Mouse (Mus musculus): Measurements from ENCODE around the gene Arl6. TPM values are rescaled to one million over a fixed set of nuclear protein-coding genes. Genes with fewer than 3 reads are reported as not detected.
A peak's percentile ranks its signal among the peaks of the same experiment; 100 is the strongest.

Gene Arl6
- polyA plus RNA-seq, 1 experiment = 20.7 TPM

- TF ChIP-seq CTCF (IDR thresholded peaks at IDR 0.05; ENCODE audit: borderline replicate concordance, extremely low read depth, insufficient read depth, insufficient read length) (no peak), POLR2A (IDR thresholded peaks at IDR 0.05; ENCODE audit: borderline replicate concordance, extremely low read depth, insufficient read depth, insufficient read length, poor library complexity, severe bottlenecking) (no peak)
These were observed 52.9 kb downstream of the Arl6 start for GRCm38 (mm10) chr16:59586276-59586675.

GRCm38 (mm10) chr16:59585706-59586244 is 53.4 kb downstream of the Arl6 start:
- no peak for DNase-seq (ENCODE audit: low read depth)
- TF ChIP-seq CTCF (IDR thresholded peaks at IDR 0.05; ENCODE audit: borderline replicate concordance, extremely low read depth, insufficient read depth, insufficient read length) = no peak
- no peak for TF ChIP-seq POLR2A (IDR thresholded peaks at IDR 0.05; ENCODE audit: borderline replicate concordance, extremely low read depth, insufficient read depth, insufficient read length, poor library complexity, severe bottlenecking)

More at GRCm38 (mm10) chr16:59586276-59586675, 52.9 kb downstream of the Arl6 start:
- no peak for DNase-seq (ENCODE audit: low read depth)

- no peak for DNase-seq (ENCODE audit: low read depth)
- TF ChIP-seq CTCF (IDR thresholded peaks at IDR 0.05; ENCODE audit: borderline replicate concordance, extremely low read depth, insufficient read depth, insufficient read length) (no peak), POLR2A (IDR thresholded peaks at IDR 0.05; ENCODE audit: borderline replicate concordance, extremely low read depth, insufficient read depth, insufficient read length, poor library complexity, severe bottlenecking) (no peak)
These were observed 55.7 kb downstream of the Arl6 start for GRCm38 (mm10) chr16:59583515-59583914.

GRCm38 (mm10) chr16:59579237-59579636 is 60.0 kb downstream of the Arl6 start:
- TF ChIP-seq POLR2A (IDR thresholded peaks at IDR 0.05; ENCODE audit: borderline replicate concordance, extremely low read depth, insufficient read depth, insufficient read length, poor library complexity, severe bottlenecking) (no peak), CTCF (IDR thresholded peaks at IDR 0.05; ENCODE audit: borderline replicate concordance, extremely low read depth, insufficient read depth, insufficient read length) (no peak)
- no peak for DNase-seq (ENCODE audit: low read depth)

- no peak for DNase-seq (ENCODE audit: low read depth)
- no peak for TF ChIP-seq POLR2A (IDR thresholded peaks at IDR 0.05; ENCODE audit: borderline replicate concordance, extremely low read depth, insufficient read depth, insufficient read length, poor library complexity, severe bottlenecking)
- TF ChIP-seq CTCF (IDR thresholded peaks at IDR 0.05; ENCODE audit: borderline replicate concordance, extremely low read depth, insufficient read depth, insufficient read length) = no peak
These were observed 65.2 kb downstream of the Arl6 start for GRCm38 (mm10) chr16:59573961-59574360.

- DNase-seq (ENCODE audit: low read depth) = no peak
- TF ChIP-seq CTCF (IDR thresholded peaks at IDR 0.05; ENCODE audit: borderline replicate concordance, extremely low read depth, insufficient read depth, insufficient read length) = no peak
- TF ChIP-seq POLR2A (IDR thresholded peaks at IDR 0.05; ENCODE audit: borderline replicate concordance, extremely low read depth, insufficient read depth, insufficient read length, poor library complexity, severe bottlenecking) = no peak
These were observed 66.5 kb downstream of the Arl6 start for GRCm38 (mm10) chr16:59572685-59573084.

- DNase-seq (ENCODE audit: low read depth) = no peak
- TF ChIP-seq POLR2A (IDR thresholded peaks at IDR 0.05; ENCODE audit: borderline replicate concordance, extremely low read depth, insufficient read depth, insufficient read length, poor library complexity, severe bottlenecking) (no peak), CTCF (IDR thresholded peaks at IDR 0.05; ENCODE audit: borderline replicate concordance, extremely low read depth, insufficient read depth, insufficient read length) (no peak)
These were observed 68.4 kb downstream of the Arl6 start for GRCm38 (mm10) chr16:59570807-59571206.

GRCm38 (mm10) chr16:59569837-59570236 is 69.4 kb downstream of the Arl6 start:
- TF ChIP-seq POLR2A (IDR thresholded peaks at IDR 0.05; ENCODE audit: borderline replicate concordance, extremely low read depth, insufficient read depth, insufficient read length, poor library complexity, severe bottlenecking) (no peak), CTCF (IDR thresholded peaks at IDR 0.05; ENCODE audit: borderline replicate concordance, extremely low read depth, insufficient read depth, insufficient read length) (no peak)
- DNase-seq (ENCODE audit: low read depth) = peak; percentile 14

- no peak for TF ChIP-seq CTCF (IDR thresholded peaks at IDR 0.05; ENCODE audit: borderline replicate concordance, extremely low read depth, insufficient read depth, insufficient read length)
- TF ChIP-seq POLR2A (IDR thresholded peaks at IDR 0.05; ENCODE audit: borderline replicate concordance, extremely low read depth, insufficient read depth, insufficient read length, poor library complexity, severe bottlenecking) = no peak
- DNase-seq (ENCODE audit: low read depth) = no peak
These were observed 71.3 kb downstream of the Arl6 start for GRCm38 (mm10) chr16:59567721-59568381.

GRCm38 (mm10) chr16:59566437-59566836 is 72.8 kb downstream of the Arl6 start:
- TF ChIP-seq POLR2A (IDR thresholded peaks at IDR 0.05; ENCODE audit: borderline replicate concordance, extremely low read depth, insufficient read depth, insufficient read length, poor library complexity, severe bottlenecking) (no peak), CTCF (IDR thresholded peaks at IDR 0.05; ENCODE audit: borderline replicate concordance, extremely low read depth, insufficient read depth, insufficient read length) (no peak)
- no peak for DNase-seq (ENCODE audit: low read depth)

GRCm38 (mm10) chr16:59565631-59566030 is 73.6 kb downstream of the Arl6 start:
- DNase-seq (ENCODE audit: low read depth) = no peak
- TF ChIP-seq CTCF (IDR thresholded peaks at IDR 0.05; ENCODE audit: borderline replicate concordance, extremely low read depth, insufficient read depth, insufficient read length) (no peak), POLR2A (IDR thresholded peaks at IDR 0.05; ENCODE audit: borderline replicate concordance, extremely low read depth, insufficient read depth, insufficient read length, poor library complexity, severe bottlenecking) (no peak)

- no peak for TF ChIP-seq CTCF (IDR thresholded peaks at IDR 0.05; ENCODE audit: borderline replicate concordance, extremely low read depth, insufficient read depth, insufficient read length)
- no peak for TF ChIP-seq POLR2A (IDR thresholded peaks at IDR 0.05; ENCODE audit: borderline replicate concordance, extremely low read depth, insufficient read depth, insufficient read length, poor library complexity, severe bottlenecking)
- no peak for DNase-seq (ENCODE audit: low read depth)
These were observed 75.2 kb downstream of the Arl6 start for GRCm38 (mm10) chr16:59564025-59564424.

Other genes with a start within 250 kb of the Arl6 start
- 0.07 and 0.11 TPM in 2 replicates for gene Gabrr3, start 232.1 kb downstream of the Arl6 start, polyA plus RNA-seq (2012; rRNA removed)
- 5.8 and 7.8 TPM in 2 replicates for gene Riox2, start 167.6 kb downstream of the Arl6 start, polyA plus RNA-seq (2012; rRNA removed)
- gene Crybg3, start 38.4 kb downstream of the Arl6 start, polyA plus RNA-seq (2012; rRNA removed) = 2.3 and 4.7 TPM in 2 replicates

Measured in brain, embryonic 14.5 days (tissue).